Mouse (Mus musculus) thymus, adult 2 months (tissue): ENCODE data around the gene Fgfr2. TPM values are rescaled to one million over a fixed set of nuclear protein-coding genes. Genes with fewer than 3 reads are reported as not detected.
A peak's percentile ranks its signal among the peaks of the same experiment; 100 is the strongest.

ENCODE experiments used
- DNase-seq: peaks from one replicate; pipeline ENCODE4 v3.0.0; 2021
- H3K27ac ChIP-seq: fragments of 200-500 bp; 2 replicates; pipeline ENCODE4 v1.5.1; 2012; ENCODE audit warnings: low read length, control low read depth; ENCODE audit not compliant: control insufficient read depth, insufficient read depth
- H3K27me3 ChIP-seq: fragments of 200-500 bp; 2 replicates; pipeline ENCODE4 v1.6.1; 2012; ENCODE audit warnings: mild to moderate bottlenecking, low read length, moderate library complexity, mixed read lengths; ENCODE audit not compliant: control insufficient read depth, insufficient read depth
- H3K36me3 ChIP-seq: fragments of 200-500 bp; 2 replicates; pipeline ENCODE4 v1.6.1; 2012; ENCODE audit warnings: mild to moderate bottlenecking, low read length, moderate library complexity; ENCODE audit not compliant: control insufficient read depth, insufficient read depth
- H3K4me1 ChIP-seq: fragments of 200-500 bp; replicated peaks from 2 replicates; pipeline ENCODE4 v1.6.1; 2012; ENCODE audit warnings: low read length; ENCODE audit not compliant: control insufficient read depth, insufficient read depth
- H3K4me3 ChIP-seq: fragments of 200-500 bp; 2 replicates; pipeline ENCODE4 v1.5.1; 2012; ENCODE audit warnings: mild to moderate bottlenecking, low read length, control low read depth, moderate library complexity; ENCODE audit not compliant: control insufficient read depth, insufficient read depth
- CTCF ChIP-seq: fragments of 200-500 bp; IDR thresholded peaks from 2 replicates; pipeline ENCODE4 v1.5.1; 2012; ENCODE audit warnings: mild to moderate bottlenecking, control low read depth, low read length, moderate library complexity, borderline replicate concordance; ENCODE audit not compliant: control insufficient read depth, poor library complexity, insufficient read depth; ENCODE audit errors: extremely low read depth
- POLR2A ChIP-seq: fragments of 200-500 bp; IDR thresholded peaks from 2 replicates; pipeline ENCODE4 v1.6.1; 2012; ENCODE audit warnings: mild to moderate bottlenecking, low read length, control low read depth, moderate library complexity; ENCODE audit not compliant: control insufficient read depth, poor library complexity, insufficient read depth; ENCODE audit errors: extremely low read depth
- WGBS: fragments of 180-500 bp; shearing (Covaris S2); methylation state at CpG from one replicate; pipeline ENCODE4 v1.1.7; 2018; 5-methylcytosine and 5-hydroxymethylcytosine counted together
- polyA plus RNA-seq: library from polyadenylated mRNA; depleted of rRNA; stranded (reverse); fragments of >200 nt; gene quantifications from 2 replicates; pipeline ENCODE4 v1.2.3, GENCODE M21; 2012

Fgfr2 gene
- polyA plus RNA-seq, 1 experiment = 12.1 TPM

DNA sequence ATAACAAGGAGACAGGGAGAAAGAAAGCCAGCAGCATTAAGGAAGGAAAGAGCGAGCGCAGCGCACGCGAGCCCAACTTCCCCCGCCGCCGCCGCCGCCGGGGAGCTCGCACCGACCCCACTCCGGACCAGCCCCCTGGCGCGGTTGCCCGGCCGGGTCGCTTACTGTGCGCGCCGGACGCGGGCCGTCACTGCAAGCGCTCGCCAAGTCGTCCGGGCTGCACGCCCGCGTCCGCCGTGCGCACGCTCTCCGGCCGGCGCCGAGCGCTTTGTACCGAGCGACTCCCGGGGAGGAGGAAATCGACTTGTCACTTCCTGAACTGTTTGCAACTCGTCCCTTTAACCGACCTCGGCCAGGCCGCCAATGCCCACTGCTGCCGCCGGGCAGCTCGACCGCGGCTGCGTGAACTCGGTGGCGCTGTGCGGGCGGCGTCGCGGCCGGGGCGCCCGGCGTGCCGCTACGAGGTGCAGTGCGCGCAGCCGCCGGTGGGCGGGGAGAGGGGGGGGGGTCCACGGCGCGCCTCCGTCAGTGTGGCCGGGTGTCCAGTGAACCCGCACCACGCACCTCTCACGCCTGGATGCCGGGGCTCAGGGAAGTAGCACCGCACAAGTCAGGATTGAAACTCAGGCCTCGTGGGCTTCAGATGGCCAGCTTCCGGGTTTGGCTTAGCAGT is 309.6 kb downstream of the Fgfr2 start, which contains the start of gene Fam53b:
Gene Fam53b, minus strand, starts transcription at position 471 of the 673 bp plus-strand sequence.
- peak; percentile 64 for TF ChIP-seq CTCF
- no peak; the same call in 1 of the 2 replicates for TF ChIP-seq POLR2A
- H3K4me1 ChIP-seq = peaks cover 17% of the 10 kb centered on the region
- H3K27ac ChIP-seq = peak within 1 kb of the TSS; percentile 97
- no peaks in the 10 kb centered on the region for H3K36me3 ChIP-seq
- WGBS = under 1% methylated on average over 74 of the region's 85 CpGs
- DNase-seq = peak; percentile 61
- peak within 1 kb of the TSS; percentile 89 for H3K4me3 ChIP-seq
- no peaks in the 10 kb centered on the region for H3K27me3 ChIP-seq

DNA sequence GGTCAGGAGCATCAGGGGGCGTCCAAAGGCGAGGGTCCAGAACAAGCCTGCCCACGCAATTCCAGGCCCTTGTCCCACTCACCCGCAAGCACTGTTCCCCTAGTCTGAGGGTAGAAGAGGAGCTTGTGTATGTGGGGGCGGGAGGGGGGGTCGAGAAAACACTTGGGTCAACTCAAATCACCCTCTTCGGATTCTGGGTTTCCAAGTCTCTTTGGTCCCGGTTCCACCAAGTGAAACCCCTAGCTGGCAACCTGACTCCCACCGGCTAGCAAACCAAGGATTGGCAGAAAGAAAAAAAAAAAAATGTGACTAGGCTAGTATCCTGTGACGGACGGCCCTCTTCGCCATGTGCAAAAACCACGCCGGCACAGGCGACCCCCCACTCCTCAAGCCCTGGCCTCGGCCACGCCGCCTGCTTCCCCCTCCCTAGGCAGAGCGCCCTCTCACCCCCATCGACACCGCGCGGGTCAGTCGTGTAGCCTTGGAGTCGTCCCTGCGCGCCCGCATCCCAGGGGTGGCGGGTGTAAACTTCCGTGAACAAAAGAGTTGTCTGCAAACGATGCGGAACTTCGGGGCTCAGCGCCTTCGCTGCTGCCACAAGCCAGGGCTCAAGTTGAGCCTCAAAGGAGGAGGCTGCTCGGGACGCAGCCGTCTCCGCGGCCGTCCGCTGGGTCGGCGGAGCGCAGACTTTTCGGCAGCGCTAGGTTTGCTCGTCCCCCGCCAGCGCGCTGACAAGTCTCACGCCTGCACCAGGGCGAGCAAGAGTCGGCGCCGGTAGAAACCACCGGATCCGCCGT is 310.3 kb downstream of the Fgfr2 start:
- peak; percentile 71 for DNase-seq
- H3K36me3 ChIP-seq = no peaks in the 10 kb centered on the region
- peaks cover 22% of the 10 kb centered on the region for H3K4me1 ChIP-seq
- WGBS = under 1% methylated on average over 59 of the region's 59 CpGs
- H3K27ac ChIP-seq = peak overlapping the region; percentile 97
- TF ChIP-seq CTCF (no peak), POLR2A (peak; percentile 56; the same call in 1 of the 2 replicates)
- H3K27me3 ChIP-seq = no peaks in the 10 kb centered on the region
- H3K4me3 ChIP-seq = peak overlapping the region; percentile 89

DNA sequence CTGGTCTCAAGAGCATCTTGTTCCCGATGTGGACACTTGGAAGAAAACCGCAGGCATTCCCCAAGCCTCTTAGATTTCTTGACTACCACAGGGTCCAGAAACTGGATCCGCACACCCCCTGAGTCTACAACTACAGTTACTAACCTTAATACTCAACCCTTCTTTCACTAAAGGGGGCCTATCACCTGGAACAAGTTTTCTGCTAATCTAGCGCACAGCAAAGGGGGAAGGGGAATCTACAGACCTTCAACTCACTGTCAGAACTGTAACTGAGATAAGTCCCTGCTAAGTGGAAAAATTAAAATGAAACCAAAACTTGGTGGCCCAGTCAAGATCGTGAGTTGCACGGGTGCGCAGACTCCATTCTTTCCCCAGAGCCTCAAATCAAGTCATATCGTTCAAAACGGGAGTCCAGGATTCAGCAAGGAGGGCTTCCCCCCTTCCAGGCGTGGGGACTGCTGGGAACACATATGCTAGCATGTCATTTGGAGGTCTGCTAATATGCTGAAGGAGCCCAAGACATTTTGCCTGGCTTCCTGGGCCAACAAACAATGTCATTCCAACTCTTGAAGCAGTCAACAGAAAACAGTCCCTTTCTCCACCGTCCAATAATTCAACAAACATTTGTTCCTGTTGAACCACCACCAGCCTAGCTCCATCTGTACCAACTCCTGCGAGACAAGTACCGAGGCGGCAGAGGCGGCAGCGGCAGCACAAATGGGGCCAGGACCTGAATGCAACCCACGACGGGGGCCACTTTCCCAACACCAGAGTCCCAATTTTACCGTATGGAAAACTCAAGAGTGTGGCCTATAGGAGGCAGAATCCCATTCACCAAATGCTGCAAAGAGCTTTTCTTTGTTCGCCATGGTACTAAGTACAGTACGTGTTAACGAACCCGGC is 311.2 kb downstream of the Fgfr2 start:
- no peak for TF ChIP-seq POLR2A
- no peak for TF ChIP-seq CTCF
- DNase-seq = peak; percentile 48
- no peaks in the 10 kb centered on the region for H3K27me3 ChIP-seq
- H3K36me3 ChIP-seq = no peaks in the 10 kb centered on the region
- peaks cover 30% of the 10 kb centered on the region for H3K4me1 ChIP-seq
- H3K4me3 ChIP-seq = peak overlapping the region; percentile 89
- H3K27ac ChIP-seq = peak overlapping the region; percentile 97
- WGBS = 4% methylated on average over 23 of the region's 23 CpGs

DNA sequence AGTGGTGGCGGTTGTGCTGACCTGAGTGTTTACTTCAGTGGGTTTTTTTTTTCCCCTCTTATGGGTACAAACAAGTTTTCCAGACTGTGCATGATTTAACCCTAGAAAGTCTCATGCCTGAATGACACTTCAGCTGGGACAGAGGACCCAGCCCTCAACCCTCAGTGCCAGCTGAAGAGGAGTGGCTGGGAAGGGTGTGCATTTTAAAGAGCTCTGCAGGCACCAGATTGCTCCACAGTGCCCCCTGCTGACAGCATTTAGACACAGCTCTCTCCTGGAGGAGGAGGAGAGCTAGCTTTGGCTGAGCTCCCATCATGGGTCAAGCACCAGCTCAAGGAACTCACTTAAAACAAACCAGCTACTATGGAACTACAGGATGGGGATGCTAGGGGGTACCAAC is 312.3 kb downstream of the Fgfr2 start:
- no peaks in the 10 kb centered on the region for H3K36me3 ChIP-seq
- peak overlapping the region; percentile 97 for H3K27ac ChIP-seq
- no peaks in the 10 kb centered on the region for H3K27me3 ChIP-seq
- H3K4me3 ChIP-seq = peak overlapping the region; percentile 31
- 58% methylated on average over 1 of the region's 1 CpGs for WGBS
- TF ChIP-seq POLR2A (no peak), CTCF (peak; percentile 88; the same call in 1 of the 2 replicates)
- peak; percentile 93 for DNase-seq
- H3K4me1 ChIP-seq = peaks cover 35% of the 10 kb centered on the region

DNA sequence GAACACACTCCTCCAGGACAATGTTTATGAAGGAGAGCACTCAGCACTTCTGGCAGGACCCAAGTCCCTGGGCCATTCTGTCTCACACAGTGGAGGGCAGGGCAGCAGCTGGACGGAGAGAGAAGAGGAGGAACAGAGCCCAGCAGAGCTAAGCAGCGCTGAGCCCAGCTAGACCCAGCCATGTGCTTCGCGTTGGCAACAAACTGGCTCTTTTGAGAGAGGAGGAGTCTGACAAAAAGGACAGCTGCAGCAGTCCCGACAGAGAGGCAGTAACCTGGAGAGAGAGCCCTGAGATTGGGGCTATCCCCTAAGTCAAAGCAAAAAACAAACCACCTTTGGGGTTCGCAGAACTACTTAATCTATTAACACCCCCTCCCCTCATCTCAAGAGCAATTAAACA is 312.8 kb downstream of the Fgfr2 start:
- 49% methylated on average over 6 of the region's 6 CpGs for WGBS
- no peak for TF ChIP-seq POLR2A
- no peak for TF ChIP-seq CTCF
- H3K36me3 ChIP-seq = no peaks in the 10 kb centered on the region
- no peak overlapping the region for H3K4me3 ChIP-seq
- peak overlapping the region; percentile 77 for H3K27ac ChIP-seq
- H3K27me3 ChIP-seq = no peaks in the 10 kb centered on the region
- peaks cover 39% of the 10 kb centered on the region for H3K4me1 ChIP-seq
- DNase-seq = no peak

DNA sequence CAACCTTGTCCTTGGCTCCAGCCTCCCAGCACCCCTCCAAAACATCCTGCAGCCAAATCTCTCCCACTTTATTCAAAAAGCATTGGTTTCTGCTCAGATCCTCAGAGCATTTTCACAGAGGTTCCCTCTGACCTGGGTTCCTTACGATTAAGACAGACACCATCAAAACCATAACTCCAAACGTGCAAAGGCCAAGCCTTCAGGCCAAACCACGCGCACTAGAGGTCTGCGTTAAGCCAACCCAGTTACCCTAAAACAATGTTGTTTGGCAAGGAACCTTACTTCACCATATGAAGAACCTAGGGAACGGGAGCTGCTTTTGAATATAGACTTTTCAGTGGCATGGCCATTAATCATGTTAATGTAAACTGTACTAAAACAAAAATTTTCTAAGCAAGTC is 313.4 kb downstream of the Fgfr2 start:
- Histone ChIP-seq H3K4me3 (no peak overlapping the region), H3K36me3 (no peaks in the 10 kb centered on the region), H3K27me3 (no peaks in the 10 kb centered on the region), H3K4me1 (peaks cover 44% of the 10 kb centered on the region), H3K27ac (peak overlapping the region; percentile 19; the same call in 1 of the 2 replicates)
- no peak for DNase-seq
- WGBS = 80% methylated on average over 6 of the region's 6 CpGs
- no peak for TF ChIP-seq CTCF
- no peak for TF ChIP-seq POLR2A
